Mouse (Mus musculus) CH12.LX (cell line): Measurements from ENCODE around the gene BC005537. TPM values are rescaled to one million over a fixed set of nuclear protein-coding genes. Genes with fewer than 3 reads are reported as not detected.

Source experiments
- DNase-seq: peaks from one replicate; pipeline ENCODE4 v3.0.0-alpha.2; 2013; ENCODE audit errors: extremely low read depth
- H3K27ac ChIP-seq: 2 replicates; pipeline ENCODE4 v1.5.1; 2012; ENCODE audit warnings: low read depth, mild to moderate bottlenecking, control low read depth, moderate library complexity; ENCODE audit not compliant: insufficient read depth
- H3K27me3 ChIP-seq: replicated peaks from 2 replicates; pipeline ENCODE3; 2012; ENCODE audit warnings: inconsistent platforms
- H3K36me3 ChIP-seq, 2 experiments: replicated peaks in 1 of 2; 2 replicates each; pipeline versions ENCODE3 to v1.6.1; 2012; ENCODE audit warnings: inconsistent platforms in 1 of 2, low read length in 1 of 2, mild to moderate bottlenecking in 1 of 2, mixed read lengths in 1 of 2, moderate library complexity in 1 of 2; ENCODE audit not compliant: control insufficient read depth in 1 of 2, insufficient read depth in 1 of 2
- H3K4me1 ChIP-seq, 2 experiments: 2 replicates each; pipeline ENCODE4 v1.6.1; 2012; ENCODE audit warnings: inconsistent platforms in 1 of 2, moderate library complexity in 1 of 2; ENCODE audit not compliant: insufficient read depth in 2 of 2, control insufficient read depth in 1 of 2
- H3K4me2 ChIP-seq: 2 replicates; pipeline ENCODE4 v1.6.1; 2012; ENCODE audit warnings: low read depth, mild to moderate bottlenecking, control low read depth; ENCODE audit not compliant: poor library complexity, insufficient read depth, severe bottlenecking
- H3K4me3 ChIP-seq, 3 experiments: fragments of 150-350 bp in 1 of 3; sonication (generic) in 1 of 3; replicated peaks in 1 of 3; 2 replicates each; pipeline versions ENCODE3 to v1.5.1; 2011 to 2012; ENCODE audit warnings: low read depth in 2 of 3, low read length in 2 of 3, mild to moderate bottlenecking in 2 of 3, moderate library complexity in 2 of 3, control low read depth in 1 of 3, improper control_type of control experiment in 1 of 3, inconsistent platforms in 1 of 3, mixed read lengths in 1 of 3; ENCODE audit not compliant: poor library complexity in 1 of 3
- H3K79me2 ChIP-seq: replicated peaks from 2 replicates; pipeline ENCODE4 v1.6.1; 2012; ENCODE audit warnings: mild to moderate bottlenecking, moderate library complexity; ENCODE audit not compliant: control insufficient read depth, poor library complexity, insufficient read depth, severe bottlenecking; ENCODE audit errors: extremely low read depth
- H3K9ac ChIP-seq: 2 replicates; pipeline ENCODE4 v1.6.1; 2012; ENCODE audit warnings: low read depth, mild to moderate bottlenecking, control low read depth, moderate library complexity; ENCODE audit not compliant: insufficient read depth
- H3K9me3 ChIP-seq: replicated peaks from 2 replicates; pipeline ENCODE3; 2012; ENCODE audit warnings: low read length, inconsistent platforms, mixed read lengths
- EP300 ChIP-seq: IDR thresholded peaks from 2 replicates; pipeline ENCODE4 v1.6.1; 2011; ENCODE audit warnings: low read length, improper control_type of control experiment
- HCFC1 ChIP-seq: IDR thresholded peaks from 2 replicates; pipeline ENCODE4 v1.6.1; 2012; ENCODE audit warnings: low read depth, mild to moderate bottlenecking, inconsistent platforms, low read length, improper control_type of control experiment
- IRF4 ChIP-seq: IDR thresholded peaks from 2 replicates; pipeline ENCODE4 v1.6.1; 2014; ENCODE audit warnings: low read depth, mild to moderate bottlenecking, inconsistent platforms, low read length, improper control_type of control experiment
- JUND ChIP-seq: conservative IDR thresholded peaks from 2 replicates; pipeline ENCODE4 v1.6.1; 2011; ENCODE audit warnings: low read depth, low read length, improper control_type of control experiment
- MAZ ChIP-seq: IDR thresholded peaks from 2 replicates; pipeline ENCODE4 v1.6.1; 2012; ENCODE audit warnings: low read depth, mild to moderate bottlenecking, inconsistent platforms, low read length, improper control_type of control experiment, moderate library complexity
- MEF2A ChIP-seq: IDR thresholded peaks from 2 replicates; pipeline ENCODE4 v1.6.1; 2014; ENCODE audit warnings: low read depth, mild to moderate bottlenecking, inconsistent platforms, low read length, improper control_type of control experiment, borderline replicate concordance
- MYC ChIP-seq: IDR thresholded peaks from 2 replicates; pipeline ENCODE4 v1.6.1; 2011; ENCODE audit warnings: low read depth, mild to moderate bottlenecking, improper control_type of control experiment, low read length
- NELFE ChIP-seq: IDR thresholded peaks from 2 replicates; pipeline ENCODE4 v1.6.1; 2011; ENCODE audit warnings: low read depth, low read length, improper control_type of control experiment
- PAX5 ChIP-seq: IDR thresholded peaks from 2 replicates; pipeline ENCODE4 v1.6.1; 2012; ENCODE audit warnings: low read length, inconsistent platforms, mixed read lengths
- POLR2AphosphoS2 ChIP-seq: IDR thresholded peaks from 2 replicates; pipeline ENCODE4 v1.6.1; 2011; ENCODE audit warnings: low read depth, low read length, improper control_type of control experiment
- USF1 ChIP-seq: IDR thresholded peaks from 2 replicates; pipeline ENCODE4 v1.6.1; 2014; ENCODE audit warnings: low read depth, mild to moderate bottlenecking, inconsistent platforms, low read length, improper control_type of control experiment
- ZC3H11A ChIP-seq: IDR thresholded peaks from 2 replicates; pipeline ENCODE4 v1.6.1; 2012; ENCODE audit warnings: low read depth, mild to moderate bottlenecking, inconsistent platforms, low read length, improper control_type of control experiment
- ZNF384 ChIP-seq: IDR thresholded peaks from 2 replicates; pipeline ENCODE4 v1.6.1; 2012; ENCODE audit warnings: low read depth, low read length, improper control_type of control experiment, inconsistent platforms
- dilution Hi-C: fragments of 300-500 bp; cut with MboI; formaldehyde crosslinking; loops from 2 replicates; pipeline ENCODE4 v1.14.3; 2020; ENCODE audit warnings: low sequenced_read_pairs; ENCODE audit not compliant: extremely low pct_unique_long_range_greater_than_20kb, extremely low pct_ligation_motif_present
- in situ Hi-C: fragments of 300-500 bp; cut with MboI; formaldehyde crosslinking; loops from 3 replicates; pipeline ENCODE4 v1.14.3; 2019; ENCODE audit warnings: low sequenced_read_pairs, low pct_ligation_motif_present, low pct_unique_long_range_greater_than_20kb, mixed read lengths
- polyA plus RNA-seq: library from polyadenylated mRNA; unstranded; fragments of >175 nt; gene quantifications from 2 replicates; pipeline ENCODE4 v1.2.1, GENCODE M21; 2012; ENCODE audit warnings: low read depth; ENCODE audit not compliant: insufficient read length
- total RNA-seq, 2 experiments: library from RNA; depleted of rRNA; stranded (reverse); fragments of 300-350 nt in 1 of 2; fragments of >200 nt in 1 of 2; gene quantifications; 2 replicates each; pipeline ENCODE4 v1.2.3; 2012 to 2014

Gene BC005537
- total and polyA plus RNA-seq, 3 experiments: 21.8 to 47.7 (median 39.0) TPM

DNA sequence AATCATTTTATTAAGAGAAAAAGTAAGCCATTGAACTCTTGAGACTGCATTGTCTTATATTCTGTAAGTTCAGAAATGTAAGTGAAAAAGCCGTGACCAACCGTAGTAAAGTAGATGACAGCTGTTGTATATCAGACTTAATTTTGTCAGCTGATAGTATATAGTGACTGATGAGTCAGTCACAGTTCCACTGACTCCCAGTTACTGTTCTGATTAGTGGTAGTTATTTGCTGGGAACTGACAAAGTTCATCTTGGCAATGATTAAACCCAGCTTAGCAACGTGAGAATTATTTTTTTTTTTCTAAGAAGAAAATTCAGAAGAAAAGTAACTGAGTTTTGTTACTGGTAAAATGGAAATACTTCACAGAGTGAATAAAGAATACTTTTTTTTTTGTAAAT lies 40.2 kb downstream of the BC005537 start:
- no peak overlapping the region for H3K27ac ChIP-seq
- no peaks in the 10 kb centered on the region for H3K9me3 ChIP-seq
- no peak overlapping the region for H3K4me2 ChIP-seq
- no peaks in the 10 kb centered on the region for H3K27me3 ChIP-seq
- in situ Hi-C loops: no loop called here
- DNase-seq: no peak
- H3K4me1 ChIP-seq: peaks cover 0 to 4% of the 10 kb centered on the region in 2 experiments; a peak in 1 of 4 replicates
- dilution Hi-C loops: no loop called here
- no peak overlapping the region for H3K9ac ChIP-seq
- TF ChIP-seq HCFC1: no peak
- no peak for TF ChIP-seq MYC
- TF ChIP-seq IRF4: no peak
- TF ChIP-seq JUND: no peak
- H3K4me3 ChIP-seq: no peak overlapping the region
- H3K36me3 ChIP-seq: peaks cover 23 to 60% of the 10 kb centered on the region in 2 experiments
- H3K79me2 ChIP-seq: peaks cover 20% of the 10 kb centered on the region

DNA sequence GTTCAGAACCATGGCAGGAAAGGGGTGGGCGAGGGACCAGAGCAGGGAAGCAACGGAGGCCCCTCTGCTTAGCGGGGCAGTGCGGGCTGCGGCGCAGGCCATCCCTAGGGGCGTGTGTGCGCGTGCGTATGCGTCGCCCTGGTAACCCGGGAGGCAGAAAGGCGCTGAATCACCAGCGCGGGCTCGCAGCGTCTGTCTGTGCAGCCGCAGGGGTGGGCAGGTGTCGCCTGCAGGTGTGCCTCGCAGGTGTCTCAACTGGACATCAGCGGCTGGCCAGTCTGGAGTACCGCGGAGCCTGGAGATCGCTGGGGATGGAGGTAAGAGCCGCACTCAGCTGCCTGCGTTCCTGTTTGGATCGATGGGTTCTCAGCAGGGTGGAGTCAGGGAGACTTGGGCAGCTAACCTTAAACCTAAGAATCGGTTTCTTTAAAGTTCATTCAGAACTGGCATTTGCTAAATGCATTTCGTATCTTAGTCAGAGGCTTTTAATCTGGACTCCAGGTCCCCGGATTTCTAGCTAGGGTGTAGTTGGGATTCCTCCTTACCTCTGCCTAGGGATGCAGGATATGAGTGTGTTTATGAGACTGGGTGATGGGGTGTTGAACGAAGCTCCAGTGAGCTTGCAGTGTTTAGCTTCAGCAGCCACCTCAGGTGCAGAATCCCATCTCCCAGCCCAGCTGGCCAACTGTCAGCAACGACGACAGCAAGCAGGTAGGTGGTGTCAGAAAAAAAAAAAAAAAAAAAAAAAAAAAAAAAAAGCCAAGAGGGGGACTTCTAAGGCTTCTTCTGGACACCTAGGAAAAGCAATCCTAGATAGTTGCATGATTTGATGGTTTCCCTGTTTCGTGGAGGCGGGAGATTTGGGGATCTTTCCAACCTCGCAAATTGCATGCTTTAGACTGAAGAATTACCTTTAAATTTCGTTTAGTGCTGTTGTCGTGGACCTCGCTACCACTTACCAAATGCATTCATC lies 43.8 kb downstream of the BC005537 start, which contains the start of gene D130043K22Rik:
Gene D130043K22Rik, plus strand, starts transcription at position 153 of the 973 bp plus-strand sequence.
- Histone ChIP-seq H3K79me2 (0 out of 2 replicates have a peak, but pooled peaks cover 2% of the 10 kb centered on the region), H3K4me1 (no peaks in the 10 kb centered on the region), H3K27me3 (no peaks in the 10 kb centered on the region), H3K4me2 (no peak within 1 kb of the TSS), H3K36me3 (peaks cover 6 to 31% of the 10 kb centered on the region in 2 experiments), H3K9me3 (no peaks in the 10 kb centered on the region), H3K9ac (no peak within 1 kb of the TSS), H3K27ac (no peak within 1 kb of the TSS)
- no peak for DNase-seq
- dilution Hi-C loops: no loop called here
- TF ChIP-seq ZNF384: no peak
- no peak for TF ChIP-seq PAX5
- TF ChIP-seq MAZ: no peak
- TF ChIP-seq MEF2A: no peak
- no peak for TF ChIP-seq NELFE
- TF ChIP-seq ZC3H11A: no peak
- TF ChIP-seq HCFC1: no peak
- TF ChIP-seq EP300: no peak
- TF ChIP-seq POLR2AphosphoS2: no peak
- no peak for TF ChIP-seq USF1
- TF ChIP-seq, all 38 proteins: peak for 0
- H3K4me3 ChIP-seq: no peak within 1 kb of the TSS
- in situ Hi-C loops: no loop called here
